Mouse (Mus musculus): ENCODE measurements around the gene Atp6v1e1. TPM values are rescaled to one million over a fixed set of nuclear protein-coding genes. Genes with fewer than 3 reads are reported as not detected.

The Atp6v1e1 gene
- polyA plus RNA-seq, 1 experiment = 90.1 TPM

- TF ChIP-seq FOSL1 (IDR thresholded peaks at IDR 0.05; ENCODE audit: insufficient read depth, low read length, poor library complexity, severe bottlenecking) = no peak
- no peak for TF ChIP-seq MYOD1 (IDR thresholded peaks at IDR 0.05; ENCODE audit: control insufficient read depth, insufficient read length, low read depth)
- no peak for TF ChIP-seq USF1 (IDR thresholded peaks at IDR 0.05; ENCODE audit: low read depth)
- TF ChIP-seq CEBPB (IDR thresholded peaks at IDR 0.05; ENCODE audit: low read depth) = no peak
- no peak for TF ChIP-seq MAX (IDR thresholded peaks at IDR 0.05)
- TF ChIP-seq CTCF (IDR thresholded peaks at IDR 0.05; ENCODE audit: control insufficient read depth, insufficient read depth, insufficient read length) = no peak
- no peak for TF ChIP-seq MYOG (IDR thresholded peaks at IDR 0.05; ENCODE audit: control insufficient read depth, extremely low read depth, insufficient read length)
- Histone ChIP-seq H3ac (ENCODE audit: control insufficient read depth, insufficient read length, low read depth) (no peak overlapping the region), H3K36me3 (ENCODE audit: control insufficient read depth, insufficient read depth) (peaks cover 74% of the 10 kb centered on the region), H3K79me2 (ENCODE audit: control insufficient read depth, insufficient read depth) (no peaks in the 10 kb centered on the region), H3K79me3 (ENCODE audit: low read depth) (no peaks in the 10 kb centered on the region), H3K27me3 (ENCODE audit: control insufficient read depth, insufficient read depth, insufficient read length) (no peaks in the 10 kb centered on the region), H3K4me3 (ENCODE audit: insufficient read depth, poor library complexity, severe bottlenecking) (no peak overlapping the region)
Measured at GRCm38 (mm10) chr6:120798019-120798418, 24.6 kb downstream of the Atp6v1e1 start.

DNA sequence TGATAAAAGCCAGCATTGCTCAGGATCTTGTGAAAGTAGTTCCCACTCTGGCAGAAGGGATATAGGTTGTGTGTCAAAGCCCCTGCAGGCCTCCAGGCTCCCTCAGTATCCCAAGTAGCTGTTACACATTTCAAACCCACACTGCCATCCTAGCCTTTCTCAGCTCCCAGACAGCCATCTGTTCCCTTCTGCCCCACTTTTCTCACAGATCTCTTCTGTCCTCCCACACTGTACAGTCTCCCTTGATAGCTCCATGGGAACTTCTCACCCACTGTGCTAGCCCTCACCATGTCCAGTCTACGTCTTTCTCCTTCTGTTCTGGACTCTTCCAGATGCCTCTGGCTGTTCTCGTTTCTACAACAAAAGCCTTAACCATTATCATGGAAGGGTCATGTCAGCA is 26.5 kb downstream of the Atp6v1e1 start:
- no peak overlapping the region for H3ac ChIP-seq (ENCODE audit: control insufficient read depth, insufficient read length, low read depth)
- no peaks in the 10 kb centered on the region for H3K79me3 ChIP-seq (ENCODE audit: low read depth)
- H3K79me2 ChIP-seq (ENCODE audit: control insufficient read depth, insufficient read depth) = no peaks in the 10 kb centered on the region
- no peaks in the 10 kb centered on the region for H3K27me3 ChIP-seq (ENCODE audit: control insufficient read depth, insufficient read depth, insufficient read length)
- peaks cover 63% of the 10 kb centered on the region for H3K36me3 ChIP-seq (ENCODE audit: control insufficient read depth, insufficient read depth)
- TF ChIP-seq CTCF (IDR thresholded peaks at IDR 0.05; ENCODE audit: control insufficient read depth, insufficient read depth, insufficient read length) = no peak
- TF ChIP-seq CEBPB (IDR thresholded peaks at IDR 0.05; ENCODE audit: low read depth) = no peak
- TF ChIP-seq MYOD1 (IDR thresholded peaks at IDR 0.05; ENCODE audit: control insufficient read depth, insufficient read length, low read depth) = no peak
- no peak for TF ChIP-seq USF1 (IDR thresholded peaks at IDR 0.05; ENCODE audit: low read depth)
- no peak for TF ChIP-seq MAX (IDR thresholded peaks at IDR 0.05)
- no peak for TF ChIP-seq FOSL1 (IDR thresholded peaks at IDR 0.05; ENCODE audit: insufficient read depth, low read length, poor library complexity, severe bottlenecking)
- TF ChIP-seq MYOG (IDR thresholded peaks at IDR 0.05; ENCODE audit: control insufficient read depth, extremely low read depth, insufficient read length) = no peak
- H3K4me3 ChIP-seq (ENCODE audit: insufficient read depth, poor library complexity, severe bottlenecking) = no peak overlapping the region

DNA sequence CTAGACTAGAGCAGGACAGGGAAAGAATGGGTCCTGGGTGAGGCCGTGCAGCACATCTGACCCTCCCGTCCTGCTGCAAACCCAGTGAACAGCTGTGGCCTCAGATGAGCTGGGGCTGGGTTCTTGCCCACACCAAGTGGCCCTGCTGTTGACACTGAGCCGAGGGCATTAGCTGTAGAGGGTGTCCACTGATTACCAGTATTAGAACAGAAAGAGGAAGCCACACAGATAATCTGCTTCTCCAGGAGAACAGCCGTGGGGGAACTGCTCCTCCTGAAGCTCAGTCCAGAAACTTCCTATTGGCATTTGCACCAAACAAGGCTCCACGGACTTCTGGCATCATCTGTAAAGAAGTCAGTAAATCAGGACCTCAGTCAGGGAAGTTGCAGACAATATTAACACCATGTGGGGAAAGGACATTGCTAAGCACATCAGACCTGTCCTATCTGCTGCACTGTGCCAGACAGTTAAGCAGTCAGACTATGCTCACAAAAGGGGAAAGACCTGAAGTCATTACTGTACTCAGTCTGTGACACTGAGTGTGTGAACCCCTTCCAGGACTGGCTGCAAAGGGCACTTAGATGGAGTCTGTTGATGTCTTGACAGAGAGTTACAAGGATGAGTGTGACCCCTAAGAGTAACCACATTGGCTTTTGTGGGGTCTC is 27.0 kb downstream of the Atp6v1e1 start:
- no peaks in the 10 kb centered on the region for H3K79me2 ChIP-seq (ENCODE audit: control insufficient read depth, insufficient read depth)
- TF ChIP-seq MAX (IDR thresholded peaks at IDR 0.05) = no peak
- no peak overlapping the region for H3ac ChIP-seq (ENCODE audit: control insufficient read depth, insufficient read length, low read depth)
- peaks cover 63% of the 10 kb centered on the region for H3K36me3 ChIP-seq (ENCODE audit: control insufficient read depth, insufficient read depth)
- no peaks in the 10 kb centered on the region for H3K27me3 ChIP-seq (ENCODE audit: control insufficient read depth, insufficient read depth, insufficient read length)
- no peak overlapping the region for H3K4me3 ChIP-seq (ENCODE audit: insufficient read depth, poor library complexity, severe bottlenecking)
- H3K79me3 ChIP-seq (ENCODE audit: low read depth) = no peaks in the 10 kb centered on the region

GRCm38 (mm10) chr6:120792947-120793346 is 29.6 kb downstream of the Atp6v1e1 start:
- H3ac ChIP-seq (ENCODE audit: control insufficient read depth, insufficient read length, low read depth) = no peak overlapping the region
- TF ChIP-seq MAX (IDR thresholded peaks at IDR 0.05) (no peak), FOSL1 (IDR thresholded peaks at IDR 0.05; ENCODE audit: insufficient read depth, low read length, poor library complexity, severe bottlenecking) (no peak), USF1 (IDR thresholded peaks at IDR 0.05; ENCODE audit: low read depth) (no peak), MYOG (IDR thresholded peaks at IDR 0.05; ENCODE audit: control insufficient read depth, extremely low read depth, insufficient read length) (no peak), MYOD1 (IDR thresholded peaks at IDR 0.05; ENCODE audit: control insufficient read depth, insufficient read length, low read depth) (no peak), CEBPB (IDR thresholded peaks at IDR 0.05; ENCODE audit: low read depth) (no peak), CTCF (IDR thresholded peaks at IDR 0.05; ENCODE audit: control insufficient read depth, insufficient read depth, insufficient read length) (no peak)
- peaks cover 50% of the 10 kb centered on the region for H3K36me3 ChIP-seq (ENCODE audit: control insufficient read depth, insufficient read depth)
- H3K4me3 ChIP-seq (ENCODE audit: insufficient read depth, poor library complexity, severe bottlenecking) = no peak overlapping the region
- H3K79me3 ChIP-seq (ENCODE audit: low read depth) = no peaks in the 10 kb centered on the region
- H3K79me2 ChIP-seq (ENCODE audit: control insufficient read depth, insufficient read depth) = no peaks in the 10 kb centered on the region
- no peaks in the 10 kb centered on the region for H3K27me3 ChIP-seq (ENCODE audit: control insufficient read depth, insufficient read depth, insufficient read length)

GRCm38 (mm10) chr6:120790717-120791116 is 31.9 kb downstream of the Atp6v1e1 start:
- TF ChIP-seq CTCF (IDR thresholded peaks at IDR 0.05; ENCODE audit: control insufficient read depth, insufficient read depth, insufficient read length) (no peak), MAX (IDR thresholded peaks at IDR 0.05) (no peak), FOSL1 (IDR thresholded peaks at IDR 0.05; ENCODE audit: insufficient read depth, low read length, poor library complexity, severe bottlenecking) (no peak), MYOG (IDR thresholded peaks at IDR 0.05; ENCODE audit: control insufficient read depth, extremely low read depth, insufficient read length) (no peak), MYOD1 (IDR thresholded peaks at IDR 0.05; ENCODE audit: control insufficient read depth, insufficient read length, low read depth) (no peak), CEBPB (IDR thresholded peaks at IDR 0.05; ENCODE audit: low read depth) (no peak), USF1 (IDR thresholded peaks at IDR 0.05; ENCODE audit: low read depth) (no peak)
- H3ac ChIP-seq (ENCODE audit: control insufficient read depth, insufficient read length, low read depth) = no peak overlapping the region

GRCm38 (mm10) chr6:120790153-120790552 is 32.4 kb downstream of the Atp6v1e1 start:
- Histone ChIP-seq H3K27me3 (ENCODE audit: control insufficient read depth, insufficient read depth, insufficient read length) (no peaks in the 10 kb centered on the region), H3K36me3 (ENCODE audit: control insufficient read depth, insufficient read depth) (peaks cover 24% of the 10 kb centered on the region), H3ac (ENCODE audit: control insufficient read depth, insufficient read length, low read depth) (no peak overlapping the region), H3K79me3 (ENCODE audit: low read depth) (no peaks in the 10 kb centered on the region), H3K79me2 (ENCODE audit: control insufficient read depth, insufficient read depth) (no peaks in the 10 kb centered on the region), H3K4me3 (ENCODE audit: insufficient read depth, poor library complexity, severe bottlenecking) (no peak overlapping the region)
- no peak for TF ChIP-seq MYOG (IDR thresholded peaks at IDR 0.05; ENCODE audit: control insufficient read depth, extremely low read depth, insufficient read length)
- TF ChIP-seq FOSL1 (IDR thresholded peaks at IDR 0.05; ENCODE audit: insufficient read depth, low read length, poor library complexity, severe bottlenecking) = no peak
- no peak for TF ChIP-seq USF1 (IDR thresholded peaks at IDR 0.05; ENCODE audit: low read depth)
- TF ChIP-seq CEBPB (IDR thresholded peaks at IDR 0.05; ENCODE audit: low read depth) = no peak
- no peak for TF ChIP-seq MAX (IDR thresholded peaks at IDR 0.05)
- TF ChIP-seq CTCF (IDR thresholded peaks at IDR 0.05; ENCODE audit: control insufficient read depth, insufficient read depth, insufficient read length) = no peak
- TF ChIP-seq MYOD1 (IDR thresholded peaks at IDR 0.05; ENCODE audit: control insufficient read depth, insufficient read length, low read depth) = no peak

More at GRCm38 (mm10) chr6:120790717-120791116, 31.9 kb downstream of the Atp6v1e1 start:
- Histone ChIP-seq H3K4me3 (ENCODE audit: insufficient read depth, poor library complexity, severe bottlenecking) (no peak overlapping the region), H3K36me3 (ENCODE audit: control insufficient read depth, insufficient read depth) (peaks cover 30% of the 10 kb centered on the region), H3K79me2 (ENCODE audit: control insufficient read depth, insufficient read depth) (no peaks in the 10 kb centered on the region), H3K27me3 (ENCODE audit: control insufficient read depth, insufficient read depth, insufficient read length) (no peaks in the 10 kb centered on the region), H3K79me3 (ENCODE audit: low read depth) (no peaks in the 10 kb centered on the region)

All from C2C12 (cell line).